Mouse (Mus musculus): Measurements from ENCODE around the gene Wscd2.

- TF ChIP-seq CTCF (IDR thresholded peaks at IDR 0.05; ENCODE audit: low read depth) (no peak), EP300 (IDR thresholded peaks at IDR 0.05; ENCODE audit: low read depth) (no peak)
Observed at GRCm38 (mm10) chr5:113596252-113596651, 106.1 kb downstream of the Wscd2 start.
